Mouse (Mus musculus) cortical plate, adult 2 months (tissue): ENCODE results near the gene Glce.

Source experiments
- CTCF ChIP-seq: fragments of 200-500 bp; IDR thresholded peaks from 2 replicates; pipeline ENCODE4 v1.5.1; 2011; ENCODE audit warnings: mild to moderate bottlenecking, control low read depth, low read length; ENCODE audit not compliant: insufficient read depth; ENCODE audit errors: extremely low read depth
- POLR2A ChIP-seq: fragments of 200-500 bp; IDR thresholded peaks from 2 replicates; pipeline ENCODE4 v1.6.1; 2011; ENCODE audit warnings: mild to moderate bottlenecking, low read length, control low read depth; ENCODE audit not compliant: insufficient read depth; ENCODE audit errors: extremely low read depth

GRCm38 (mm10) chr9:62166186-62166585 lies 43.7 kb upstream of the Glce start:
- TF ChIP-seq POLR2A (no peak), CTCF (no peak)
